Mouse (Mus musculus) T-cell, adult 2 months (primary cell): ENCODE measurements around the gene Cdiptos.

Source experiments
- DNase-seq: peaks from one replicate; pipeline ENCODE4 v3.0.0; 2022; ENCODE audit warnings: low spot score

Cdiptos gene

DNA sequence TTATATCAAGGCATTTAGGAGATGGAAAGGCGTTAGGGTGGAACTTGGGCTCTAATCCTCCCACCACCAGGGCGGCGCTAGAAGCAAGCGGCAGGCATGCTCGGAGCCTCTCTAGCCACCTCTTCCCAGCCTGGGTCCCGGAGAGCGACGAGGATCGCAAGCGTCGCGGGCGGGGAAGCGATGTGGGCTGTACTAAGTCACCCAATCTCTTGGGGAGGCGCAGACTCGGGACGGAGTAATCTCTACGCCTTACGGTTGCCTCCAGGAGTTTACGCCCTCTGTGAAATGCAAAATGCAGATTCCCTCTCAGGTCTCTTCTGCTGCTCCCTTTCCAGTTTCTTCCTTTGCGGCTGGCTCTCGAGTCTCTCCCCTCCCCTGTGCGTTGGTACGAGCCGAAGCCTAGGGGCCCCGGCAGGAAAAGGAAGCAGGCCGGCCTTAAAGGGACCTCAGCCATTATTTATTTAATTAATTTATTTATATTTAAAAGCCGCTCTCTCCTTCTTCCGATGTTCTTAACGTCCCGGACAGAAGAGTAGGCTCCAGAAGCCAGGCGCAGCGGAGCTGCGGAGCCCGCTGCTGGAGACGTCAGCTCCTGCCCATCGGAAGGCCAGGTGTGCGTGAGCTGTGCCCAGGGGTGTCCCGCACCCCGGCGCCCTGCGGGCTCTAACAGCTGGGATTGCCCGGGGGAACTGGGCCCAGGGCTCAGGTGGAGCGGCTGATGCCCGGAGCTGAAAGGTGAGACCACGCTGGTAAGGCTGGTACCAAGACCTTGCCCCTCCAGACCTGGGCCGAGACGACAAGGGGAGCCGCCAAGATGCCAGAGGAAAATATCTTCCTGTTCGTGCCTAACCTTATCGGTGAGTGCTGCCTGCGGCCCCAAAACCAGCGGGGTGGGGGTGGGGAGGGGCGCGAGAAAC, at the start of gene Cdiptos:
Gene Cdiptos (minus strand): TSS at position 149 of the 917 bp plus-strand sequence.
- DNase-seq = peak; percentile 93

DNA sequence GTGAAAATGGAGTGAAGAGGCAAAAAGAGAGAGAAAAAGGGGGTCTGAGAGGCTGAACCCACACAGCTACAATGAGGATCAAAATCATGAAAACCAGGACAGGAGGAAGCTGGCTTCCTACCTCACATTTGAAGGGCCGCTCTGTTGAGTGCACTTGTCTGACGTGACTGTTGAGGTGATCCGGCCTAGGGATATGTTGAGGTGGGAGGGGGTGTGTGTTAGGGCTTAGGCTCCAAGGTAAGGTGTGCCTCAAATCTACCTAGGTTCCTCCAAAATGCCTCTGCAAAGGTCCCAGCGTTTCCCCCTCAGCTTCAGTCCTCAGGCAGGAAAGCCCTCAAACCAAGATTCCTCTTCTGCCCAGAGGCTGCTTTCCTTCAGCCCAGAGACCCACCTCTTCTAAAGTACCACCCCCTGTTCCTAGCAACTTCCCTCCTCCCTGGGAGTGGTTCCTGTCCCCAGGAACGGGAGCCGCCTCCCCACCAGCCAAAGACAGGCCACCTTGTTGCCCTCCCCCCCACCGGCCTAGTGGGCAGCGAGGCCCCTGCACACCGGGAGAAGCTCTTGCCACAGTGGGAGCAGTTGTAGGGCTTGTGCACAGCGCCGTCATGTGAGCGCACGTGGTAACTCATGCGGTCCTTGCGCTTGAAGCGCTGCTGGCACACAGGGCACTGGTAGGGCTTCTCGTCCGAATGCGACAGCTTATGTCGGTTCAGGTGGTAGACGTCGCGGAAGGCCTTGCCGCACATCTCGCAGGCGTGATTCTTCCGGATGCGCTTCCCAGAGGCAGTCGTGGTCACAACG, 49.1 kb upstream of the Cdiptos start:
- DNase-seq = peak; percentile 83

DNA sequence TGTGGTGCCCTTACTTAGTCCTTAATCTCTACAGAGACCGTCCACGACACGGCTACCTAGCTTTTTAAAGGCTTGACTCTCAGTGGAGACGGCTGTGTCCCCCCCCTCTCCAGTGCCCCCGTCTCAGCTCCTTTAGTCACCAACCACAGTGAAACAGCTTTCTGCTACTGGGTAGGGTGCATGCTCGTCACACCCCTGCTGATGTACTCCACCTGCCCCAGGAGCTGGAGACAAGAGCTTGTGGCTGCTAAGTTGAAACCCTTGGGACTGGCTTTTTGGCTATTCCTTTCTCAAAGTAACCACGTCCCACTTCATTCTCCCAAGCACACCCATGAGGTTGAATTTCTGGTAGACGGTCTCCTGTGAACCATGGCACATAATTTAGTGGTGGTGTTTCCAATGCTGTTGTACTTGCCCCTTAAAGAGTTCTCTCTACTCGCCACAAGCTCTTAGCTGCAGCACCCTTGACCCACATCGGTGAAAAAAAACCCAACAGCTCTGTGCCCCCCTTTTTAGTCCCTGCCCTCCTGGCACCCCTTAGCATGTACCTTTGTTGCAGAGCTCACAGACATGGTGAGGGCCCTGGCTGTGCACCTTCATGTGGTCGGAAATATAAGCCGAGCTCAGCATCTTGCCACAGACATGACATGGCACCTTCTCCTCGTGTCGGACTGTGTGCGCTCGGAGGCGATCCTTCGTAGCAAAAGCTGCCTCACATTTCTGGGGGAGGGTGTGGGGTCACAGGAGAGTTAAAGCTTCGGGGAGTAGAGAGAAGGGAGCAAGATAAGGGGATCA, 48.2 kb upstream of the Cdiptos start:
- peak; percentile 68 for DNase-seq

DNA sequence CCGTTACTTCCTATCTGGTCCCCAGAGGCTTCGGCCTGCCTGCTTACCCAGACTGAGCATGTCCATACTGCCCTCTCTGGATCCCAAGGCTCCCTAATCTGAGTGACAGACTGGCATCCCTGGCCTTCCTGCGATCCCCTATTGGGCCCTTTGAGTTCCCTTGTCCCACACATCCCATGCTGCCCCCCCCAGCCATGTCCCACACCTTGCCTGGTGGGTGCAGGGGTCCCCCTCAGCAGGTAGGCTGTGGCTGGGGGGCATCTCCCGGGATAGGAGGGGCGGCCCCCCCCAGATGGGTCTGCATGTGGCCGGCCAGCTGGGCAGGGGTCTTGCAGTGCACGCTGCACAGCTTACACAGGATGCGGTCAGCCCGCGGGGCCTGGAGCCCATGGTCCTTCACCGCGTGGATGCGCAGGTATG, 47.4 kb upstream of the Cdiptos start:
- no peak for DNase-seq

- no peak for DNase-seq
These were observed 46.8 kb upstream of the Cdiptos start for GRCm38 (mm10) chr7:127022528-127023271.

DNA sequence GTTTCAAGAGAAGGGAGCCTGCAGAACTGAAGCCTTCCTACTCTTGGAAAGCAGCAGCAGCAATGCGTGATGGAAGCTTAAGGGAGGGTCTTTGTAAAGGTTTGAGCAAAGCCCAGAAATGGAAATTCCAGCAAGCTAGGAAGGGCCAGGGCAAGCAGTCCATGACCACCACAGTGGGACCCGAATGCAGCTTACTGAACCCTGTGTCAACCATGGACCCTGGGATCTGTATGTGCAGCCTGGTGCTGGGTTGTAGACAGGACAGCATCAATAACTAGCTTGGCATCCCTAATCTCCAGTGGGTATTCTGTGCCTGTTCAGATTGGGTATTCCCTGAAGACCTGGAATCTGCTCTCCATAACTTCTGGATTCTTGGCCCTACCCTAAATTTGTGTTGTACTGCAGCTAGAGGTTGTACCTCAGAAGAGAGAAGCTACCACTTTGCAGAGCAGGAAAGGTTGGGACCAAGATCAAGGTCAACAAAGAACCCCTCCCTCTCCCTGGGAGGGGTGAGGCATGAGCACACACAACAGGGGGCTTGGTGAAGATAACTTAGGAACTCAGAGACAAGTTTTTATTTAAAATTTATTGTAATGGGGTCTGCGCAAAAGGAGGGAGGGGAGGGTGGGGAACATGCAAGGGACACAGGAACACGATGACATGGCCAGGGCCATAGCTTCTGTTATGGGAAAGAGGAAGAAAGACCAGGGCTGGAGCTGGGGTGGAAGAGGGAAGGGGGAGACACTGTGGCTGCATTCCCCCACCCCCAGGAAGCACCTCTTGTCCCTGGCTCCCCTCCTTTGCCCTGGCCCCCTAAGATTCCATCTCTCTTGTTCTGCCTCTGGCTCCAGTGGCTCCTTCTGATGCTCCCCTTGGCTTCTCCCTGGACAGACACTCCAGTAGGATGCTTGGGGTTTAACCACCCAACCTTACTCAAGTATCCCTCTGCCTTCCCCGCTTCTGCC, 45.9 kb upstream of the Cdiptos start:
- no peak for DNase-seq

DNA sequence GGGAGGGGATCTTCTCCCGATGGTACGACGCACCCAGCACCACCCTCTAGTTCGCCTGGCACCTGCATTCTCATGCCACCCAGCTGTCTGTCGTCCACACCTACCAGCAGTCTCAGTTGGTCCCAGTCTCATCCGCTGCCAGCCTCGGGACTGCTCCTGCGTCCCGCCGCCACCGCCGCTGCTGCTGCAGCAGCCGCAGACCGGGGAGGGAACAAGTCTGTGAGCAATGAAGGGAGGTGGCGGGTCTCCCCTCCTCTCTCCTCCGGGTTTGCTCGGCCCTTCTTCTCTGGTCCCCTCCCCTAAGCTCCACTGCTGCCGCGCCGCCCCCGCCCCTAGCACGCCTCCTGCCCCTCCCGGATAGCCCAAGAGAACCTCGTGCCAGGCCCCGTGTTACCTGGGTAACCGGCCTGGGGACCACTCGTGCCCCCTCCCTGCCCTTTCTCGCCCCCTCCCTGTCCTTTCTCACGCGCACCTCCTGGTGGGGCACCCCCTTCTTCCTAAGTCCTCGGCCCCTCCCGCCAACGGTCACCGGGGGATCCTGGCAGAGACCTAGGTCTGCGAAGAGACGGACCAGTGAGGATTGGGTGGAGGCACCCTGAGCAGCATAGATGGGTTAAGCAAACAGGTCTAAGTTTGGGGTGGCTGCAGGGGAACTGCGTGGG, 45.1 kb upstream of the Cdiptos start, which contains the start of the genes Gm42742 and Prrt2:
Gene Gm42742 (minus strand): TSS at position 197 of the 662 bp plus-strand sequence.
Gene Prrt2 (minus strand): TSS at position 311 of the 662 bp plus-strand sequence.
- DNase-seq = peak; percentile 52

GRCm38 (mm10) chr7:127020491-127020890, 44.6 kb upstream of the Cdiptos start:
- no peak for DNase-seq

- DNase-seq = no peak
These were observed 44.1 kb upstream of the Cdiptos start for GRCm38 (mm10) chr7:127020031-127020430.

- DNase-seq = no peak
These were observed 43.5 kb upstream of the Cdiptos start for GRCm38 (mm10) chr7:127019306-127019960.

GRCm38 (mm10) chr7:127018416-127019305, 42.8 kb upstream of the Cdiptos start:
- DNase-seq = no peak

- no peak for DNase-seq
These were observed 42.0 kb upstream of the Cdiptos start for GRCm38 (mm10) chr7:127017950-127018345.

GRCm38 (mm10) chr7:127016971-127017949, 41.4 kb upstream of the Cdiptos start, which contains the start of gene Pagr1a:
Gene Pagr1a, minus strand, starts transcription at chr7:127017352.
- DNase-seq = peak; percentile 97

DNA sequence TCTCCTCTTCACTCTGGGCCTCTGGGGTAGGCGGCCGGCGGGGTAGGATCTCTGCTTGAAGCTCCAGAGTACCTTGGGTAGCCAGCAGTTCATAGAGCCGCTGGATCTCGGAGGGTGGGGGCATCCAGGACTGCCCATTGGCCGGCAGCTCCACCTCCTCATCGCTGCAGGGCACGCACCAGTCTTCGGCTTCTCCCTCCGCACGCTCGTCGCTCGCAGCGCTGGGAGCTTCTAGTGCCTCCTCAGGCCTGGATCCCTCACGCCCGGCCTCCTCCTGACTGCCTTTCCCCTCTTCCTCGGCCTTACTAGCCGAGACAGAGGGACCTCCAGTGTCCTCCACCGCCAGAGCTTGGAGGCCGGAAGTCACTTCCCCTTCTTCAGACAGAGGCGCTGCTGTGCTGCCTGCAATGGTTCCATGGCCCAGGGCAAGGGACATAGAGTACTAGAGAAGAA, 40.6 kb upstream of the Cdiptos start:
- DNase-seq = no peak

DNA sequence TGATC, 40.4 kb upstream of the Cdiptos start, which contains the start of gene Pagr1b:
Gene Pagr1b (minus strand): TSS at position 4 of the 5 bp plus-strand sequence.
- no peak for DNase-seq

DNA sequence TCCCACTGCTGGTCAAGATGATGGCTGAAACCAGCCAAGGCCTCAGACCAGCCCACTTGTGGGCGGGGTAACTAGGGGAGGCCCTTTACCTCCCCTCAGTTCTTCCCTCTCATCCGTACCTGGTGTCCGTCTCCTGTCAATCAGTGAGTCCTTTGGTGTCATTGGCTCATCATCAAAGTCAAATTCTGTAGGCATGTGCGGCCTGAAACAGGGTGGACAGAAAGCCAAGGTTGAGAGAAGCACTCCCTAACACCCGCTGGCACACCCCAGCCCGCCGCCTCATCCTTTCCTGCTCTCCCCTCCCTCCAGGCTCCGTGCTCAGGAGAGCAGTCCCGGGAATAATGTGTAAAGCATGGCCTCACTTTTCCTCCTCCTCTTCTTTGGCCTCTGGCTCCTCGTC, 40.2 kb upstream of the Cdiptos start:
- no peak for DNase-seq

GRCm38 (mm10) chr7:127014993-127015392, 39.1 kb upstream of the Cdiptos start:
- DNase-seq = no peak
